Mouse (Mus musculus) layer of hippocampus, adult 8-10 months (tissue): ENCODE results near the gene Adgrl1. TPM values are rescaled to one million over a fixed set of nuclear protein-coding genes. Genes with fewer than 3 reads are reported as not detected.

Experiments
- DNase-seq, 2 experiments: peaks; one replicate each; pipeline ENCODE4 v3.0.0; 2022; ENCODE audit warnings: low spot score in 2 of 2
- microRNA-seq, 2 experiments: library from miRNA; unstranded; fragments of <30 nt; microRNA quantifications; one replicate each; pipeline ENCODE4 v1.2.0; 2022
- total RNA-seq, 4 experiments: library from RNA; stranded (reverse); gene quantifications; 2 replicates each; pipeline ENCODE4 v1.2.4; 2022

Gene Adgrl1
- total RNA-seq, 4 experiments from 2014 or later, result 287 to 307 (median 299) TPM

DNA sequence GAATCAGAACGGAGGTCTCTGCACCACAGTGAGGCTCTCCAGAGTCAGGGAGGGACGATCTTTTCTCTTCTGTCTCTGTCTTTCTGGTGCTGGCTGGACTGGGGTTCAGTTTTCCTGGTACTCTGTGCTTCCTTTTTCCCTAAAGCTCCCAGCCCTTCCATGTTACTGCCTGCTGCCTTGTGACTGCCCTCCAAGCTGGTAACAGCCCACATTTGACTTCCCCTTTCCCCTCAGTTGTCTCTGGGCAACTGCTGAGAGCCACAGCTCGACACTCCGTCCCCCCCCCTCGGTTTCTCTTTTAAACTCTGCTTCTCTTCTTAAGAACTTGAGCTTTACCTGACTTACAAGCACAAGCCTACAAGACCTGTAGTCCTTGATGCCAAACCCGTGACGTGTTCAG, 89.3 kb downstream of the Adgrl1 start:
- DNase-seq, result no peak

GRCm38 (mm10) chr8:83990170-83990569, 90.3 kb downstream of the Adgrl1 start:
- no peak for DNase-seq

Small RNA genes within 50 kb of the gene (microRNA-seq; reads per million reads assigned to microRNA genes)
- gene Gm44330 (0.64 to 0.76 reads per million in 2 experiments), gene Gm44450 (0 to 0.64 reads per million in 2 experiments)

Other genes starting within 250 kb of the Adgrl1 start
- gene Gipc1, start 247.4 kb upstream of the Adgrl1 start, total RNA-seq, result 10 to 100 TPM; 47.3 to 56.1 (median 52.2) TPM
- gene Ptger1, start 233.4 kb upstream of the Adgrl1 start, total RNA-seq, result 1 to 10 TPM in 2 of 4 experiments, under 1 TPM in 2; 0.74 to 1.3 (median 1.1) TPM
- gene Pkn1, start 200.9 kb upstream of the Adgrl1 start, total RNA-seq, result 10 to 100 TPM; 55.0 to 58.9 (median 56.5) TPM
- 10 to 100 TPM; 17.4 to 19.4 (median 19.0) TPM for gene Ddx39, start 184.9 kb upstream of the Adgrl1 start, total RNA-seq
- 10 to 100 TPM in 3 of 4 experiments, 1 to 10 TPM in 1; 9.9 to 13.4 (median 10.4) TPM for gene Adgre5, start 158.8 kb upstream of the Adgrl1 start, total RNA-seq
- gene Gm10644, start 55.1 kb downstream of the Adgrl1 start, total RNA-seq, result 1 to 10 TPM in 1 of 4 experiments, under 1 TPM in 3; 0.22 to 1.1 (median 0.66) TPM
- 1 to 10 TPM in 1 of 4 experiments, under 1 TPM in 3; 0.63 to 1.1 (median 0.75) TPM for gene Asf1b, start 55.4 kb downstream of the Adgrl1 start, total RNA-seq
- 100 to 1,000 TPM; 246 to 260 (median 252) TPM for gene Prkaca, start 72.9 kb downstream of the Adgrl1 start, total RNA-seq
- 10 to 100 TPM; 37.6 to 42.8 (median 40.0) TPM for gene Samd1, start 97.6 kb downstream of the Adgrl1 start, total RNA-seq
- under 1 TPM in 1 of 4 experiments, not detected in 3; 0.39 TPM for gene 1700067K01Rik, start 101.4 kb downstream of the Adgrl1 start, total RNA-seq
- gene 2210011C24Rik, start 112.1 kb downstream of the Adgrl1 start, total RNA-seq, result 1 to 10 TPM; 1.0 to 2.3 (median 1.5) TPM
- 1 to 10 TPM; 3.3 to 5.0 (median 4.2) TPM for gene Palm3, start 121.4 kb downstream of the Adgrl1 start, total RNA-seq
- gene Il27ra, start 142.5 kb downstream of the Adgrl1 start, total RNA-seq, result 1 to 10 TPM; 1.5 to 2.7 (median 1.8) TPM
- not detected for gene Rln3, start 144.9 kb downstream of the Adgrl1 start, total RNA-seq
- 1 to 10 TPM; 3.4 to 7.1 (median 5.4) TPM for gene Gm10643, start 165.0 kb downstream of the Adgrl1 start, total RNA-seq
- gene Rfx1, start 166.7 kb downstream of the Adgrl1 start, total RNA-seq, result 10 to 100 TPM; 24.6 to 34.1 (median 28.3) TPM
- gene Dcaf15, start 204.7 kb downstream of the Adgrl1 start, total RNA-seq, result 10 to 100 TPM; 18.9 to 21.6 (median 19.3) TPM
- gene Podnl1, start 225.9 kb downstream of the Adgrl1 start, total RNA-seq, result not detected
- 10 to 100 TPM; 54.1 to 61.7 (median 57.8) TPM for gene Cc2d1a, start 247.8 kb downstream of the Adgrl1 start, total RNA-seq
- gene 4930432K21Rik, start 247.9 kb downstream of the Adgrl1 start, total RNA-seq, result 1 to 10 TPM; 2.1 to 3.5 (median 2.6) TPM